Mouse (Mus musculus) forebrain, postnatal 0 days (tissue): ENCODE results near the gene Rdh5. TPM values are rescaled to one million over a fixed set of nuclear protein-coding genes. Genes with fewer than 3 reads are reported as not detected.

Experiments
- ATAC-seq: fragments of 200-750 bp; cut with Nextera tagmentation; 2 replicates; pipeline ENCODE4 v1.8.0; 2017; ENCODE audit warnings: mild to moderate bottlenecking, moderate library complexity
- DNase-seq: peaks from one replicate; pipeline ENCODE4 v3.0.0-alpha.2; 2015
- H3K27ac ChIP-seq: fragments of 300-500 bp; sonication (generic); 2 replicates; pipeline ENCODE4 v1.5.1; 2014; ENCODE audit warnings: low read depth, mild to moderate bottlenecking, antibody characterized with exemption, low read length, moderate library complexity, mixed read lengths
- H3K27me3 ChIP-seq: fragments of 300-500 bp; sonication (generic); 2 replicates; pipeline ENCODE4 v1.6.1; 2014; ENCODE audit warnings: mild to moderate bottlenecking, low read length, mixed read lengths; ENCODE audit not compliant: insufficient read depth
- H3K36me3 ChIP-seq: fragments of 300-500 bp; sonication (generic); 2 replicates; pipeline ENCODE4 v1.6.1; 2014; ENCODE audit warnings: mild to moderate bottlenecking, moderate library complexity; ENCODE audit not compliant: insufficient read depth
- H3K4me1 ChIP-seq: fragments of 300-500 bp; sonication (generic); 2 replicates; pipeline ENCODE4 v1.6.1; 2014; ENCODE audit warnings: antibody characterized with exemption; ENCODE audit not compliant: insufficient read depth
- H3K4me2 ChIP-seq: fragments of 300-500 bp; sonication (generic); 2 replicates; pipeline ENCODE4 v1.6.1; 2014; ENCODE audit warnings: low read depth, mild to moderate bottlenecking, moderate library complexity
- H3K4me3 ChIP-seq: fragments of 300-500 bp; sonication (generic); 2 replicates; pipeline ENCODE4 v1.5.1; 2014; ENCODE audit warnings: low read depth, low read length, mixed read lengths
- H3K9ac ChIP-seq: fragments of 300-500 bp; sonication (generic); 2 replicates; pipeline ENCODE4 v1.6.1; 2014; ENCODE audit warnings: mild to moderate bottlenecking
- H3K9me3 ChIP-seq: fragments of 300-500 bp; sonication (generic); 2 replicates; pipeline ENCODE4 v1.6.1; 2016; ENCODE audit warnings: low read length
- CTCF ChIP-seq: sonication (generic); IDR thresholded peaks from 2 replicates; pipeline ENCODE4 v1.5.1; 2016; ENCODE audit warnings: antibody characterized with exemption, control low read depth, low read depth
- WGBS: fragments of 180-500 bp; shearing (Covaris S2); extraction: QIAGEN DNeasy Blood & Tissue Kit; methylation state at CpG from one replicate; pipeline ENCODE4 v1.1.7; 2014; 5-methylcytosine and 5-hydroxymethylcytosine counted together
- polyA plus RNA-seq: library from polyadenylated mRNA; unstranded; fragments of >200 nt; fragmentation: Nextera tagmentation; extraction: Ambion mirVana; gene quantifications from 2 replicates; pipeline ENCODE4 v1.2.1, GENCODE M21; 2015
- total RNA-seq: library from RNA; depleted of rRNA; stranded (reverse); fragments of >200 nt; gene quantifications from 2 replicates; pipeline ENCODE4 v1.2.3, GENCODE M21; 2014

The Rdh5 gene
- total and polyA plus RNA-seq, 2 experiments from 2014 or later = 4.1 to 10.2 TPM

GRCm38 (mm10) chr10:128908778-128909448 lies 13.8 kb downstream of the Rdh5 start:
- Histone ChIP-seq H3K27me3 (no peaks in the 10 kb centered on the region), H3K4me2 (peak overlapping the region; percentile 90), H3K36me3 (no peaks in the 10 kb centered on the region), H3K4me1 (no peaks in the 10 kb centered on the region), H3K4me3 (peak overlapping the region; percentile 74), H3K27ac (no peak overlapping the region), H3K9ac (peak overlapping the region; percentile 69; the same call in 1 of the 2 replicates), H3K9me3 (no peaks in the 10 kb centered on the region)
- ATAC-seq (no peak), DNase-seq (no peak)
- TF ChIP-seq CTCF = no peak
- 61% methylated on average over 13 of the region's 13 CpGs for WGBS

- no peak for TF ChIP-seq CTCF
- H3K9me3 ChIP-seq = no peaks in the 10 kb centered on the region
- H3K4me2 ChIP-seq = no peak overlapping the region
- ATAC-seq = no peak
- WGBS = 79% methylated on average over 5 of the region's 5 CpGs
- no peak overlapping the region for H3K9ac ChIP-seq
- no peak overlapping the region for H3K4me3 ChIP-seq
- no peaks in the 10 kb centered on the region for H3K4me1 ChIP-seq
- H3K27ac ChIP-seq = no peak overlapping the region
- no peaks in the 10 kb centered on the region for H3K36me3 ChIP-seq
- no peak for DNase-seq
- no peaks in the 10 kb centered on the region for H3K27me3 ChIP-seq
Measured at GRCm38 (mm10) chr10:128904812-128905211, 17.9 kb downstream of the Rdh5 start.

- Histone ChIP-seq H3K4me2 (no peak overlapping the region), H3K36me3 (no peaks in the 10 kb centered on the region), H3K9ac (no peak overlapping the region), H3K9me3 (no peaks in the 10 kb centered on the region), H3K27me3 (no peaks in the 10 kb centered on the region), H3K27ac (no peak overlapping the region), H3K4me3 (no peak overlapping the region), H3K4me1 (no peaks in the 10 kb centered on the region)
- ATAC-seq (no peak), DNase-seq (no peak)
- no peak for TF ChIP-seq CTCF
- WGBS = 76% methylated on average over 3 of the region's 3 CpGs
Measured at GRCm38 (mm10) chr10:128902409-128902988, 20.2 kb downstream of the Rdh5 start.

- Histone ChIP-seq H3K27ac (no peak overlapping the region), H3K9me3 (no peaks in the 10 kb centered on the region), H3K36me3 (no peaks in the 10 kb centered on the region), H3K4me2 (no peak overlapping the region), H3K4me3 (no peak overlapping the region), H3K4me1 (no peaks in the 10 kb centered on the region; the same call in 1 of the 2 replicates), H3K27me3 (no peaks in the 10 kb centered on the region), H3K9ac (no peak overlapping the region)
- DNase-seq (no peak), ATAC-seq (no peak)
- TF ChIP-seq CTCF = no peak
- 75% methylated on average over 1 of the region's 1 CpGs for WGBS
Measured at GRCm38 (mm10) chr10:128901409-128901808, 21.3 kb downstream of the Rdh5 start.

GRCm38 (mm10) chr10:128900698-128901097 lies 22.0 kb downstream of the Rdh5 start, which contains the start of gene Cd63:
Gene Cd63 (plus strand): TSS chr10:128900989.
- Histone ChIP-seq H3K4me3 (no peak within 1 kb of the TSS), H3K27me3 (no peaks in the 10 kb centered on the region), H3K4me1 (no peaks in the 10 kb centered on the region; the same call in 1 of the 2 replicates), H3K9ac (no peak within 1 kb of the TSS), H3K4me2 (no peak within 1 kb of the TSS), H3K36me3 (no peaks in the 10 kb centered on the region), H3K9me3 (no peaks in the 10 kb centered on the region), H3K27ac (no peak within 1 kb of the TSS)
- 76% methylated on average over 3 of the region's 3 CpGs for WGBS
- ATAC-seq (no peak), DNase-seq (no peak)
- TF ChIP-seq CTCF = no peak

GRCm38 (mm10) chr10:128899759-128900490 lies 22.8 kb downstream of the Rdh5 start:
- Histone ChIP-seq H3K4me2 (no peak overlapping the region), H3K4me1 (no peaks in the 10 kb centered on the region; the same call in 1 of the 2 replicates), H3K9me3 (no peaks in the 10 kb centered on the region), H3K36me3 (no peaks in the 10 kb centered on the region), H3K4me3 (no peak overlapping the region), H3K27ac (no peak overlapping the region), H3K9ac (no peak overlapping the region), H3K27me3 (no peaks in the 10 kb centered on the region)
- no peak for TF ChIP-seq CTCF
- DNase-seq = no peak
- 85% methylated on average over 6 of the region's 6 CpGs for WGBS
- ATAC-seq = no peak

GRCm38 (mm10) chr10:128897501-128897900 lies 25.2 kb downstream of the Rdh5 start:
- TF ChIP-seq CTCF = no peak
- Histone ChIP-seq H3K9me3 (no peaks in the 10 kb centered on the region), H3K4me1 (peaks cover 4% of the 10 kb centered on the region), H3K4me2 (no peak overlapping the region), H3K9ac (no peak overlapping the region), H3K27ac (no peak overlapping the region), H3K4me3 (no peak overlapping the region), H3K27me3 (no peaks in the 10 kb centered on the region), H3K36me3 (no peaks in the 10 kb centered on the region)
- ATAC-seq = peak; percentile 36
- DNase-seq = peak; percentile 66
- WGBS = 11% methylated on average over 1 of the region's 1 CpGs
